9 mouse cellular contexts compared by ENCODE assay signal in genomic region chr7:75642178-75642777, GRCm38 (mm10).
DNase-seq lines count a peak whose midpoint lies in the region; ATAC-seq and TF ChIP-seq lines count a peak whose summit lies in the region.
"Had no signal": no experiment of that assay in that cellular context is flagged by ENCODE, and none has a peak within 500 bp of the region (broad histone marks: within the 10 kb centered on the region; RNA-seq: fewer than 3 reads in every experiment).

No protein-coding gene starts in this region.

- peak overlapping the region; percentile 19 to 30 for H3K4me3 ChIP-seq in heart, embryonic 14.5 days (ENCODE audit: control insufficient read depth in 1 of 2, insufficient read depth in 1 of 2, low read depth in 1 of 2, low read length in 2 of 2)
- peak overlapping the region; percentile 18 for H3K4me3 ChIP-seq in kidney, embryonic 16.5 days (ENCODE audit: low read length)
- H3K4me3 ChIP-seq in lung, embryonic 14.5 days (ENCODE audit: low read depth, low read length): peak overlapping the region; percentile 20; the same call in 1 of the 2 replicates

- no peaks in the 10 kb centered on the region for H3K36me3 ChIP-seq in heart, embryonic 14.5 days (ENCODE audit: control insufficient read depth, insufficient read depth, low read length)
- no peaks in the 10 kb centered on the region for H3K36me3 ChIP-seq in kidney, embryonic 16.5 days (ENCODE audit: insufficient read depth, low read length)
- H3K36me3 ChIP-seq in lung, embryonic 14.5 days (ENCODE audit: insufficient read depth): no peaks in the 10 kb centered on the region

- peak overlapping the region; percentile 63 to 90 for H3K27ac ChIP-seq in heart, embryonic 14.5 days (replicated peaks in 1 of 2; ENCODE audit: control insufficient read depth in 1 of 2, insufficient read depth in 1 of 2, low read depth in 2 of 2, low read length in 2 of 2)
- peak overlapping the region; percentile 85 for H3K27ac ChIP-seq in kidney, embryonic 16.5 days (ENCODE audit: low read length)
- peak overlapping the region; percentile 83 for H3K27ac ChIP-seq in lung, embryonic 14.5 days (ENCODE audit: low read depth)

- 5% methylated on average over 9 of the region's 9 CpGs for WGBS in heart, embryonic 14.5 days
- WGBS in kidney, embryonic 16.5 days: 4% methylated on average over 9 of the region's 9 CpGs
- 4% methylated on average over 9 of the region's 9 CpGs for WGBS in lung, embryonic 14.5 days

- ATAC-seq in heart, embryonic 14.5 days (ENCODE audit: insufficient number of reproducible peaks, insufficient read depth, low FRiP score, low read depth): peak; percentile 60; the same call in 1 of the 2 replicates
- ATAC-seq in kidney, embryonic 16.5 days (ENCODE audit: low FRiP score, low TSS enrichment): peak; percentile 96
- ATAC-seq in lung, embryonic 14.5 days (ENCODE audit: insufficient read depth): peak; percentile 93

- H3K4me1 ChIP-seq in heart, embryonic 14.5 days (ENCODE audit: control insufficient read depth in 2 of 2, insufficient read depth in 2 of 2, low read length in 2 of 2): peaks cover 11 to 49% of the 10 kb centered on the region in 2 experiments
- peaks cover 43% of the 10 kb centered on the region for H3K4me1 ChIP-seq in kidney, embryonic 16.5 days (ENCODE audit: insufficient read depth, low read length)
- peaks cover 15% of the 10 kb centered on the region; the same call in 1 of the 2 replicates for H3K4me1 ChIP-seq in lung, embryonic 14.5 days (ENCODE audit: insufficient read depth)

- H3K4me2 ChIP-seq in heart, embryonic 14.5 days (ENCODE audit: low read length): peak overlapping the region; percentile 68
- peak overlapping the region; percentile 44 for H3K4me2 ChIP-seq in kidney, embryonic 16.5 days (replicated peaks; ENCODE audit: low read depth, low read length)
- H3K4me2 ChIP-seq in lung, embryonic 14.5 days: peak overlapping the region; percentile 60

- H3K9ac ChIP-seq in heart, embryonic 14.5 days (ENCODE audit: low read length): peak overlapping the region; percentile 61
- H3K9ac ChIP-seq in kidney, embryonic 16.5 days (replicated peaks; ENCODE audit: low read length): no peak overlapping the region; the same call in 1 of the 2 replicates
- H3K9ac ChIP-seq in lung, embryonic 14.5 days: peak overlapping the region; percentile 36

- H3K9me3 ChIP-seq in heart, embryonic 14.5 days (ENCODE audit: control insufficient read depth, low read length): no peaks in the 10 kb centered on the region
- H3K9me3 ChIP-seq in kidney, embryonic 16.5 days (ENCODE audit: low read length): no peaks in the 10 kb centered on the region
- no peaks in the 10 kb centered on the region for H3K9me3 ChIP-seq in lung, embryonic 14.5 days (ENCODE audit: low read depth, low read length)
- H3K9me3 ChIP-seq: G1E had no signal

- DNase-seq in layer of hippocampus, postnatal 10 days (ENCODE audit: low spot score in 2 of 2): peak; percentile 37 to 48
- no peak for DNase-seq in layer of hippocampus, postnatal 36 days
- peak; percentile 96 for DNase-seq in fibroblast of lung, adult 2 months (ENCODE audit: low read depth)
- DNase-seq in lung, embryonic 14.5 days: peak; percentile 80
- DNase-seq in right cerebral cortex, adult 2 months (ENCODE audit: low spot score in 2 of 2): peak; percentile 20 to 27
- DNase-seq in layer of hippocampus, adult 11-12 months (ENCODE audit: low spot score): no peak

- TF ChIP-seq CTCF in lung, embryonic 14.5 days (IDR thresholded peaks at IDR 0.05; ENCODE audit: low read depth): no peak

- H3K27me3 ChIP-seq in heart, embryonic 14.5 days (ENCODE audit: control insufficient read depth, insufficient read depth, low read length): no peaks in the 10 kb centered on the region
- H3K27me3 ChIP-seq in kidney, embryonic 16.5 days (ENCODE audit: insufficient read depth, low read length): no peaks in the 10 kb centered on the region
- no peaks in the 10 kb centered on the region for H3K27me3 ChIP-seq in lung, embryonic 14.5 days (ENCODE audit: insufficient read depth, low read length)

Comparison
In these comparisons a context has a peak if more than half of its experiments do, and no peak if none do; other contexts are left out.
1. DNase-seq: peak in layer of hippocampus, postnatal 10 days (2 of 2), fibroblast of lung, adult 2 months (single experiment), lung, embryonic 14.5 days (single experiment) and right cerebral cortex, adult 2 months (2 of 2); none in layer of hippocampus, postnatal 36 days (0 of 2) and layer of hippocampus, adult 11-12 months (single experiment).
2. Peak in every context shown above with its lines, with median percentiles within 50 percentile points of each other: ATAC-seq, H3K27ac ChIP-seq, H3K4me2 ChIP-seq and H3K4me3 ChIP-seq.